Mouse (Mus musculus): ENCODE data around the gene Rims3. TPM values are rescaled to one million over a fixed set of nuclear protein-coding genes. Genes with fewer than 3 reads are reported as not detected.

Gene Rims3
- polyA plus RNA-seq, 1 experiment from 2014 or later, result 9.8 TPM

- Histone ChIP-seq H3K9ac (replicated peaks) (no peak overlapping the region), H3K27ac (no peak overlapping the region)
Measured at GRCm38 (mm10) chr4:120856376-120856775, 1.8 kb downstream of the Rims3 start.

DNA sequence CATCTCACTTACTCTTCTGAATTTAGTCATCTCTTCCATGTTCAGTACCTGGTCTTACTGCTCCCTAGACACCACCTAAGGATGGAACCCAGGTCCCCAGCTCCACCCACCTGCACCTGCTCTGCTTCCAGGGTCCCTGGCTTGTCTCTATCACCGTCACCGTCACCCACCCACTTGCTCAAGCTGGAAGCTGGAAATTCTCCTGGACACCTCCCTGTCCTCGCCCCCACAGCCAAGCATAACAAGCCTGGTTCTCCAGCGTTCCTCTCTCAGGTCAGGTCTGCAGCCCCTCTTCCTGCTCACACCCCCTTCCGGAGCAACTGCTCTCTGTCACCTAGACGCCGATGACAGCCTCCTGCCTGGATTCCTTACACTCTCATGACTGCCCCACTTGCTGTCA lies 5.2 kb downstream of the Rims3 start:
- Histone ChIP-seq H3K9me3 (no peaks in the 10 kb centered on the region), H3K4me2 (replicated peaks) (no peak overlapping the region), H3K9ac (replicated peaks) (no peak overlapping the region), H3K36me3 (no peaks in the 10 kb centered on the region), H3K27ac (no peak overlapping the region), H3K4me1 (replicated peaks) (peaks cover 21% of the 10 kb centered on the region), H3K27me3 (peaks cover 8% of the 10 kb centered on the region), H3K4me3 (replicated peaks) (no peak overlapping the region)
- 81% methylated on average over 7 of the region's 7 CpGs for WGBS
- ATAC-seq, result no peak

More at GRCm38 (mm10) chr4:120856376-120856775, 1.8 kb downstream of the Rims3 start:
- Histone ChIP-seq H3K4me1 (replicated peaks) (peaks cover 21% of the 10 kb centered on the region), H3K27me3 (peaks cover 33% of the 10 kb centered on the region), H3K9me3 (no peaks in the 10 kb centered on the region), H3K4me3 (replicated peaks) (peak overlapping the region; percentile 65; the same call in 1 of the 2 replicates), H3K36me3 (no peaks in the 10 kb centered on the region), H3K4me2 (replicated peaks) (peak overlapping the region; percentile 85)
- 0 out of 2 replicates have a peak, but pooled peaks have one; percentile 5 for ATAC-seq
- 38% methylated on average over 5 of the region's 5 CpGs for whole genome bisulfite sequencing

DNA sequence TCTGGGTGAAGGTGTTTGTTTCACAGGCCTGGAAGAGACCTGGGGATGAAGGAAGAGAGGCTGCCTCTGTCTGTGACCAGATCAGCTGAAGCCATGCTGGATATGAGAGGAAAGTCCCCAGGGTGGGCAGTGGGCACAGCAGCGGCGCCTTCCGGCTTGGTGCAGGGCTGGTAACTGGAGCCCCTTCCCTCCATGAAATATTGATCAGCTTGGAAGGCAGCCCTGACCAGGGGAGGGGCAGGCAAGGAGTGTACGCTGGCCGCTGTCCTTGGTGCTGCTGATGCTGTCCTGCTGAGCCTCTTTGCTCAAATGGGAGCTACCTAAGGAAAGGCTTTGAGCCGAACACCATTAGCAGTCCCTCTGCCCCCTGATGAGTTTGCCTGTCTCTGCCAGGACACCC lies 11.6 kb downstream of the Rims3 start:
- Histone ChIP-seq H3K27ac (no peak overlapping the region), H3K4me3 (replicated peaks) (no peak overlapping the region), H3K9ac (replicated peaks) (no peak overlapping the region), H3K9me3 (no peaks in the 10 kb centered on the region), H3K4me1 (replicated peaks) (peaks cover 20% of the 10 kb centered on the region), H3K36me3 (no peaks in the 10 kb centered on the region), H3K4me2 (replicated peaks) (no peak overlapping the region), H3K27me3 (no peaks in the 10 kb centered on the region)
- 6% methylated on average over 5 of the region's 6 CpGs for WGBS
- peak; percentile 19; the same call in 1 of the 2 replicates for ATAC-seq

DNA sequence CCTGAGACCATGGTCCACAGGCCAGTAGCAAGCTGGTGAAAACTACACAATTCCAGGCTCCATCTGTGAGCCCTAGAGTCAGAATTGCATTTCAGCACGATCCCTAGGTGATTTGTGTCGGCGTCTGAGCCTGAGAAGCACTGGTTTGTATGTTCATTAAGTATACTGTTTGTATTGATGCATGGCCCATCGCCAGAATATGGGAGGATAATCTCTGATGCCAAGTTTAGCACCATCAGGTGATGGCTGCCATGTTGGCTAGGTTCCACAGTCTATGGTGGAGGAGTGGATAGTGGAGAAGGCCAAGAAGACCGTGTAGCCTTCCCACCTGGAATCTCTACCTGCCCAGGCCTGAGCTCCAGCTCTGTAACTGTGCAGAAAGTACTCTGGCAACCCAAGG lies 13.6 kb downstream of the Rims3 start:
- Histone ChIP-seq H3K9ac (replicated peaks) (no peak overlapping the region), H3K36me3 (no peaks in the 10 kb centered on the region), H3K27me3 (no peaks in the 10 kb centered on the region), H3K27ac (no peak overlapping the region), H3K9me3 (no peaks in the 10 kb centered on the region), H3K4me2 (replicated peaks) (no peak overlapping the region), H3K4me3 (replicated peaks) (no peak overlapping the region), H3K4me1 (replicated peaks) (peaks cover 20% of the 10 kb centered on the region)
- no peak for ATAC-seq
- WGBS, result 82% methylated on average over 5 of the region's 5 CpGs

GRCm38 (mm10) chr4:120868988-120869387 lies 14.4 kb downstream of the Rims3 start:
- no peak for ATAC-seq
- no peaks in the 10 kb centered on the region for H3K9me3 ChIP-seq
- no peak overlapping the region for H3K4me2 ChIP-seq (replicated peaks)
- 78% methylated on average over 3 of the region's 3 CpGs for WGBS
- no peak overlapping the region for H3K9ac ChIP-seq (replicated peaks)
- H3K27me3 ChIP-seq, result no peaks in the 10 kb centered on the region
- no peak overlapping the region for H3K4me3 ChIP-seq (replicated peaks)
- no peaks in the 10 kb centered on the region for H3K36me3 ChIP-seq
- peaks cover 20% of the 10 kb centered on the region for H3K4me1 ChIP-seq (replicated peaks)
- no peak overlapping the region for H3K27ac ChIP-seq

DNA sequence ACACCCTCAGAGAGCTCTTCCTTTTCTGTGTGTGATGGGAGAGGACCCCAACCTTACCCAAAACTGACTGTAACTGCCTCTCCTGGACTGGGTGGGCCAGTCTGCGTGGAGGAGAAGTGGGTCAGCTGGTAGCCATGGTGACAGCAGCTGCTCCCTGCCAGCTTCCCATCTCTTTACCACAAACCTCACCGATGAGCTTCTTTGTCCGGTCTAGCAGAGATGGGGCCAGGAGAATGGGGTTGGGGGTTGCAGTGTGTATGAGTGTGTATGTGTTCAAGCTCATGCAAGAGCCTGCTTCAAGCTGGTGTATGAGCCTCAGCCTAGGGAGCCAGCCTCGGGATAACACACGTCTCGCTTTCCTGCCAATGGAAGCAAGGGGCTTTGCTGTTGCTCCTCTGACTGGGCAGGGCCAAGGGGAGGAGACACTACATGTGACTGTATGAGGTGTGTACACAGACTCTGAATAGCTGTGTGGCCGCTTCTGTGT lies 15.7 kb downstream of the Rims3 start:
- H3K36me3 ChIP-seq, result no peaks in the 10 kb centered on the region

DNA sequence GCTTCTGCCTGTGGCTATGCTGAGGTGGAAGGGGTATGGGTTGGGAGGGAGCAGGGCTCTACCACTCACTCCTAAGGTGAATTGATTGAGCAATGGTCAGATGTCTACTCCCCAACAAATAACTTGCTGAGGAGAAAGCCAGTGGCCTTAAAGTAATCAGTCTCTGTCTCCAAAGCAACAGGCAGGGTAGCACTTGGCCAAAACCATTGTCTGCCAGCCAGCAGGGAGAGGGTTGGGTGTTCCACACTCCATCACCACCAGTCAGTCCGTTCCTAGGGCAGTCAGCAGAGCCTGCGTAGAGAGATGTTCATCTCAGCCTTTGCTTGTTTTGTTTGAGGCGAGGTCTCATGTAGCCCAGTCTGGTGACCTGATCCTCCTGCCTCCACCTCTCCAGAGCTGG lies 21.3 kb downstream of the Rims3 start:
- H3K27me3 ChIP-seq, result peaks cover 10% of the 10 kb centered on the region; the same call in 1 of the 2 replicates
- WGBS, result 77% methylated on average over 3 of the region's 3 CpGs

More for the DNA sequence above, 15.7 kb downstream of the Rims3 start:
- Histone ChIP-seq H3K4me3 (replicated peaks) (no peak overlapping the region), H3K27ac (peak overlapping the region; percentile 67), H3K9me3 (no peaks in the 10 kb centered on the region), H3K4me2 (replicated peaks) (0 out of 2 replicates have a peak overlapping the region, but pooled peaks have one; percentile 12), H3K4me1 (replicated peaks) (peaks cover 20% of the 10 kb centered on the region), H3K9ac (replicated peaks) (no peak overlapping the region; the same call in 1 of the 2 replicates), H3K27me3 (no peaks in the 10 kb centered on the region)
- 34% methylated on average over 7 of the region's 7 CpGs for WGBS
- peak; percentile 79 for ATAC-seq

DNA sequence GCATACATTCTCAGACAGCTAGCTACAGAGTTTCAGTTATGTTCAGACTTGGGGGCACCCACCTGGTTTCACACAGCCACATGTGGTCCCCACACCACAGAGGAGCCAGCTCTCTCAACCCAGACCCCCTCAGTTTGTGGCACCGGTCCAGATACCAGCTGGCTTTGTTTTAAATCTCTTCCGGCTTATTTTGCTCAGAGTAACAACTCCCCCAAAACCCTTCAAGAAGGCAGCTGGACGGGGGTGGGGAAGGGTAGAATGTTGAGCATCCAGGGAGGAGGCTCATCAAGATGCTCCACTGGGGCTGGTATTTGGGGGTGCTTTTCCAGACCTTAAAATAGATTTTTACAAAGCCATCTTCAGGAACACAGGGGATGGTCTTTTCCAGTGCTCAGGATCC lies 24.1 kb downstream of the Rims3 start:
- 56% methylated on average over 3 of the region's 3 CpGs for WGBS
- no peak for ATAC-seq
- no peaks in the 10 kb centered on the region for H3K9me3 ChIP-seq
- H3K4me2 ChIP-seq (replicated peaks), result no peak overlapping the region
- H3K27me3 ChIP-seq, result peaks cover 17% of the 10 kb centered on the region; the same call in 1 of the 2 replicates
- H3K9ac ChIP-seq (replicated peaks), result no peak overlapping the region
- H3K36me3 ChIP-seq, result no peaks in the 10 kb centered on the region
- no peak overlapping the region for H3K4me3 ChIP-seq (replicated peaks)
- no peak overlapping the region for H3K27ac ChIP-seq
- peaks cover 37% of the 10 kb centered on the region for H3K4me1 ChIP-seq (replicated peaks)

More for the DNA sequence above, 21.3 kb downstream of the Rims3 start:
- Histone ChIP-seq H3K4me2 (replicated peaks) (no peak overlapping the region), H3K36me3 (no peaks in the 10 kb centered on the region), H3K9me3 (no peaks in the 10 kb centered on the region), H3K9ac (replicated peaks) (no peak overlapping the region), H3K4me3 (replicated peaks) (no peak overlapping the region), H3K4me1 (replicated peaks) (peaks cover 13% of the 10 kb centered on the region), H3K27ac (no peak overlapping the region)
- no peak for ATAC-seq

GRCm38 (mm10) chr4:120879386-120879785 lies 24.8 kb downstream of the Rims3 start:
- Histone ChIP-seq H3K27ac (no peak overlapping the region), H3K9ac (replicated peaks) (no peak overlapping the region), H3K4me1 (replicated peaks) (peaks cover 37% of the 10 kb centered on the region), H3K27me3 (peaks cover 17% of the 10 kb centered on the region), H3K9me3 (no peaks in the 10 kb centered on the region), H3K36me3 (no peaks in the 10 kb centered on the region), H3K4me2 (replicated peaks) (no peak overlapping the region), H3K4me3 (replicated peaks) (no peak overlapping the region)
- 62% methylated on average over 4 of the region's 4 CpGs for WGBS
- no peak for ATAC-seq

DNA sequence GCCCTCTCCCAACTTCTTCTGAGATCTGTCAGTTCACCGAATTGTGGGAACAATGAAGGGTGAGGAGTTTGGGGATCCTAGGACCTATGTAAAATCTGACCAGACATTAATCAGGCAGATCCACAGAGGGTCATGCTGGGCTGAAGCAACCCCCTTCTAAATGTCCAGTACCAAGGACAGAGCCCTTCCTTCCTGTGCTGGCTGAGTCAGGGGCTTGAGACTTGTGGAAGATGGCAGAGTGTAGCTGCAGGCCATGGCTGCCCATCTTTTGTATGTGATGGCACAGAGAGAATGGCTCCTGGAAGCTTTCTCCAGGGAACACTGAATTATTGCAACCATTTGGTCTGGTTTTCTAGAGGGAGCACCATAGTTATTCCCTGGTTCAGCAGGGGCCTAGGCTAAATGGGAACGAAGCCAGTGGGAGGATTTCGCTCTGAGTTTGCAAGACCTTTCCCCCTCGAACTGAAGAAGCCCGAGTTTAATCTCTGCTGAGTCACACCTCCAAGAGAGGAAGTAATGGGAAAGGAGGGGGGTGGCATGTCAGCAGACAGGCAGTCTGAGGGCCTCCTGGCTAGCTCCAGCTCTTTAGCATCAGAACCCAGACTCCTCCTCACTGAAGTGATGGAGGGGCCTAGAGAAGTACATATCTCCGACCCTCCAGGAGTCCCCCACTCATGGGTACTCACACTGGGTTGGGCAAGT lies 26.3 kb downstream of the Rims3 start:
- Histone ChIP-seq H3K27ac (no peak overlapping the region), H3K36me3 (no peaks in the 10 kb centered on the region), H3K4me3 (replicated peaks) (no peak overlapping the region), H3K27me3 (peaks cover 24% of the 10 kb centered on the region), H3K4me1 (replicated peaks) (peaks cover 46% of the 10 kb centered on the region), H3K9ac (replicated peaks) (no peak overlapping the region), H3K4me2 (replicated peaks) (no peak overlapping the region), H3K9me3 (no peaks in the 10 kb centered on the region)
- no peak for ATAC-seq
- WGBS, result 51% methylated on average over 6 of the region's 6 CpGs

DNA sequence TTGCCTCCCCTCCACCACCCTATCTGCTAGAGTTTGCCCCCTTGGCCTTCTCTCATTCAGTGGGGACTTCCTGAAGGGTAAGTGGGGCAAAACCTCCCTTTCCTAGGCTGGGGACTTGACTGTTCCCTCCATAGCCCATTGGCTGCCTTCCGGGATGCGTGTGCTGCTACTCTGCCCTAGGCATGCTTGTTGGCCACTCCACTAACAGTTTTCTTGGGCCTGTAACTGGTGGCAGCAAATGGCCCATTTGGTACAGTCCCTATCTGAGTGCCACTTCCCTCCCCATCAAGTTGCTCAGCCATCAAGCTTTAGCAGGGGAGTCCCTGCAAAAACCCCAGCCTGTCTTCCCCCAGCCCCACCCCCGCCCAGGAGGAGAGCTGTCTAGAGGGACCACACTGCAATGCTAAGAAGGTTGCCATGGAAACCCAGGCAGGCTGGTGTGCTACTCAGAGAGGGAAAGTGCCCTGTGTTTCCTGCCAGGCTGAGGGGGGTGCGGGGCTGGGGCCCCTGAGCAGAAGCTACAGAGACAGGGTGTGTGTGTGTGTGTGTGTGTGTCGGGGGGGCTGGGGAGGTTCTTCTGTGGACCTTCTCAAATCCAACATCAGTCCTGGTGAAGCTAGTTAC lies 27.5 kb downstream of the Rims3 start:
- Histone ChIP-seq H3K4me1 (replicated peaks) (peaks cover 50% of the 10 kb centered on the region), H3K27me3 (peaks cover 31% of the 10 kb centered on the region), H3K9ac (replicated peaks) (no peak overlapping the region), H3K9me3 (no peaks in the 10 kb centered on the region), H3K4me2 (replicated peaks) (peak overlapping the region; percentile 26; the same call in 1 of the 2 replicates), H3K4me3 (replicated peaks) (no peak overlapping the region), H3K27ac (no peak overlapping the region), H3K36me3 (no peaks in the 10 kb centered on the region)
- ATAC-seq, result peak; percentile 93
- WGBS, result 28% methylated on average over 5 of the region's 5 CpGs
